In genomic region chr12:102063211-102063610, GRCm38 (mm10) we compare ENCODE assay signal across 24 mouse cellular contexts.
A peak's percentile ranks its signal among the peaks of the same experiment; 100 is the strongest.
DNase-seq lines count a peak whose midpoint lies in the region; ATAC-seq and TF ChIP-seq lines count a peak whose summit lies in the region.
"Had no signal": no experiment of that assay in that cellular context is flagged by ENCODE, and none has a peak within 500 bp of the region (broad histone marks: within the 10 kb centered on the region; RNA-seq: fewer than 3 reads in every experiment).

No protein-coding gene starts in this region.

- in situ Hi-C loops in ES-E14 (cut with MboI; ENCODE audit: low sequenced_read_pairs in 2 of 2, unreplicated experiment in 2 of 2) = no loop called here

- H3K4me3 ChIP-seq in heart, embryonic 14.5 days (ENCODE audit: control insufficient read depth in 1 of 2, insufficient read depth in 1 of 2, low read depth in 1 of 2, low read length in 2 of 2) = no peak overlapping the region
- no peak overlapping the region for H3K4me3 ChIP-seq in kidney, embryonic 15.5 days (replicated peaks)
- H3K4me3 ChIP-seq in ES-E14 (ENCODE audit: insufficient read depth in 1 of 2, low read depth in 1 of 2, low read length in 2 of 2, poor library complexity in 1 of 2, severe bottlenecking in 1 of 2) = no peak overlapping the region
- H3K4me3 ChIP-seq: forebrain, embryonic 10.5 days; forebrain, embryonic 13.5 days; hindbrain, embryonic 10.5 days; hindbrain, embryonic 13.5 days; intestine, embryonic 15.5 days had no signal

- H3K4me2 ChIP-seq in heart, embryonic 14.5 days (ENCODE audit: low read length) = no peak overlapping the region
- H3K4me2 ChIP-seq in kidney, embryonic 15.5 days = no peak overlapping the region
- H3K4me2 ChIP-seq: forebrain, embryonic 13.5 days; hindbrain, embryonic 13.5 days; intestine, embryonic 15.5 days had no signal

- peaks cover 2 to 16% of the 10 kb centered on the region in 2 experiments; a peak in 3 of 4 replicates for H3K4me1 ChIP-seq in heart, embryonic 14.5 days (ENCODE audit: control insufficient read depth in 2 of 2, insufficient read depth in 2 of 2, low read length in 2 of 2)
- H3K4me1 ChIP-seq in kidney, embryonic 15.5 days = peaks cover 20% of the 10 kb centered on the region
- no peaks in the 10 kb centered on the region for H3K4me1 ChIP-seq in ES-E14 (ENCODE audit: control insufficient read depth in 2 of 2, insufficient read depth in 2 of 2, low read length in 2 of 2, poor library complexity in 1 of 2)

- no peaks in the 10 kb centered on the region for H3K36me3 ChIP-seq in heart, embryonic 14.5 days (ENCODE audit: control insufficient read depth, insufficient read depth, low read length)
- no peaks in the 10 kb centered on the region for H3K36me3 ChIP-seq in kidney, embryonic 15.5 days
- no peaks in the 10 kb centered on the region for H3K36me3 ChIP-seq in ES-E14 (ENCODE audit: control insufficient read depth, insufficient read depth, low read length, poor library complexity, severe bottlenecking)
- H3K36me3 ChIP-seq: forebrain, embryonic 10.5 days; G1E; hindbrain, embryonic 10.5 days; hindbrain, embryonic 13.5 days; intestine, embryonic 15.5 days had no signal

- intact Hi-C loops in heart, postnatal 10 days (cut with DNase I) = no loop called here

- 79% methylated on average over 6 of the region's 6 CpGs for WGBS in heart, embryonic 14.5 days
- whole genome bisulfite sequencing in kidney, embryonic 15.5 days = 78% methylated on average over 6 of the region's 6 CpGs

- H3K9me3 ChIP-seq in heart, embryonic 14.5 days (ENCODE audit: control insufficient read depth, low read length) = no peaks in the 10 kb centered on the region
- H3K9me3 ChIP-seq in kidney, embryonic 15.5 days (replicated peaks) = no peaks in the 10 kb centered on the region
- no peaks in the 10 kb centered on the region for H3K9me3 ChIP-seq in ES-E14 (ENCODE audit: control insufficient read depth, insufficient read depth, low read depth, low read length)
- H3K9me3 ChIP-seq: forebrain, embryonic 10.5 days; forebrain, embryonic 13.5 days; G1E; hindbrain, embryonic 10.5 days; hindbrain, embryonic 13.5 days; intestine, embryonic 15.5 days had no signal

- ATAC-seq in heart, embryonic 14.5 days (ENCODE audit: insufficient number of reproducible peaks, insufficient read depth, low FRiP score, low read depth) = no peak
- ATAC-seq in kidney, embryonic 15.5 days (replicated peaks; ENCODE audit: low FRiP score) = no peak
- ATAC-seq: CD4-positive, CD25-positive, alpha-beta regulatory T cell, adult 4 months; forebrain, embryonic 13.5 days; forebrain, embryonic 16.5 days; hindbrain, embryonic 16.5 days; intestine, embryonic 15.5 days; Patski had no signal

- no peak for DNase-seq in heart, postnatal 10 days
- no peak for DNase-seq in kidney, postnatal 10 days
- DNase-seq in ES-E14 (ENCODE audit: low read depth, low spot score) = no peak
- no peak for DNase-seq in urinary bladder, postnatal 4 days (ENCODE audit: low spot score in 2 of 2)
- DNase-seq: adrenal gland, postnatal 10 days; adrenal gland, postnatal 36 days; cerebellum, adult 18-20 months; cerebellum, adult 9-10 months; cerebellum, postnatal 14 days; gastrocnemius, postnatal 10 days; gastrocnemius, postnatal 36 days; heart, postnatal 36 days had no signal

- no peak overlapping the region for H3K9ac ChIP-seq in heart, embryonic 14.5 days (ENCODE audit: low read length)
- no peak overlapping the region for H3K9ac ChIP-seq in kidney, embryonic 15.5 days
- H3K9ac ChIP-seq in ES-E14 (ENCODE audit: insufficient read depth, low read depth, low read length, poor library complexity, severe bottlenecking) = no peak overlapping the region
- H3K9ac ChIP-seq: forebrain, embryonic 13.5 days; hindbrain, embryonic 13.5 days; intestine, embryonic 15.5 days had no signal

- H3K27me3 ChIP-seq in heart, embryonic 14.5 days (ENCODE audit: control insufficient read depth, insufficient read depth, low read length) = no peaks in the 10 kb centered on the region
- H3K27me3 ChIP-seq in kidney, embryonic 15.5 days = no peaks in the 10 kb centered on the region
- H3K27me3 ChIP-seq: forebrain, embryonic 13.5 days; hindbrain, embryonic 13.5 days; intestine, embryonic 15.5 days had no signal

- H3K27ac ChIP-seq in heart, embryonic 14.5 days (replicated peaks in 1 of 2; ENCODE audit: control insufficient read depth in 1 of 2, insufficient read depth in 1 of 2, low read depth in 2 of 2, low read length in 2 of 2) = peak overlapping the region; percentile 25 to 36; a peak in 1 of 4 replicates
- H3K27ac ChIP-seq in kidney, embryonic 15.5 days = 0 out of 2 replicates have a peak overlapping the region, but pooled peaks have one; percentile 63
- no peak overlapping the region for H3K27ac ChIP-seq in ES-E14 (ENCODE audit: insufficient read depth, low read depth, low read length, poor library complexity, severe bottlenecking)
- H3K27ac ChIP-seq: forebrain, embryonic 10.5 days; forebrain, embryonic 13.5 days; hindbrain, embryonic 10.5 days; hindbrain, embryonic 13.5 days; intestine, embryonic 15.5 days had no signal

TF ChIP-seq in ES-E14, 5 proteins besides CTCF, POLR2A, EP300 and RAD21:
- TF ChIP-seq ZNF384 (IDR thresholded peaks at IDR 0.05; ENCODE audit: low read depth, low read length) = no peak
- TF ChIP-seq MAFK (IDR thresholded peaks at IDR 0.05; ENCODE audit: insufficient read depth, low read depth, low read length) = peak; percentile 78
- TF ChIP-seq HCFC1 (IDR thresholded peaks at IDR 0.05; ENCODE audit: borderline replicate concordance, insufficient read depth, low read length) = no peak
- TF ChIP-seq CHD2 (IDR thresholded peaks at IDR 0.05; ENCODE audit: low read depth, low read length) = no peak
TF ChIP-seq in ES-E14: peak in this region for 1.
